Mouse (Mus musculus) mouse trophoblast stem cell (cell line): ENCODE results near the gene Gm48552.

Experiments used
- in situ Hi-C, 2 experiments: fragments of 300-500 bp; cut with MseI, MboI; formaldehyde crosslinking; loops; 2 replicates in 1 of 2; 3 replicates in 1 of 2; pipeline ENCODE4 v1.15.1; 2025

The Gm48552 gene

DNA sequence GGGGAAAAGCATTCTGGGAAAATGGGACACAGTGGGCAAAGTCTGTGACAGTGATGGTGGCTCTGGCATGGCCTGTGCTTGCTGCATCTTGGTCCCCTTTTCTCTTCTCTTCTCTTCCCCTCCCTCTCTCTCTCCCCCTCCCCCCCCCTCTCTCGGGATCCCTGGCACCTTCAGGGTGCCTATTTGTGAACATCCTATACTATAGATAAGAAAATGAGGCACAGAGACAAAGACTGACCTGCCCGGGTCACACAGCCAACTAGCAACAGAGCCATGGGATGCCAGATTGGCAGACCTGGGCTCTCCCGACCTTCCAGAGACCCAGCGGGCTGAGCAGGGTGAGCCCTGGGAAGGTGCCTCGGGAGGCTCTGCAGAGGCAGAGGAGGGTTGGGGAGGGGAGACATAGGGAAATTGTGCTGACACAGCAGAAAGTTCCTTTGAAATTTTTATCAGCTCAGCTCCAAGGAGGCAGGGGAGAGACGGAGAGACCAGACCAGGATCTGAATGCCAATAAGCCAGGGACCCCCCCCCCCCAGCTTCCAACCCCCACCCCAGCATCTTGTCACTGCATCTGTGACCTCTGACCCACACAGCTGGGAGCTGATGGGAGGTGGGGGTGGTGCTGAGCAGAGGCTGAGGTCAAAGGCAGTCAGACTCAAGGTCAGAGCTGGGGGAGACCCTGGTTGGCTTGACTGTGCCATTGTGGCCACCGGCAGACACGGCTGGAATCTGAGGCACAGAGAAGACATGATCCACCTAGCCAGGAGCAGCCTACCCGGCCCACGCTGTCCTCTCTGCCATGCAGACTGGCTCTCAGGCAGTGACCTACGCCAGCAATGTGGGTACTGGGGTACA lies 29.6 kb downstream of the Gm48552 start:
- in situ Hi-C loops, result no loop called here

DNA sequence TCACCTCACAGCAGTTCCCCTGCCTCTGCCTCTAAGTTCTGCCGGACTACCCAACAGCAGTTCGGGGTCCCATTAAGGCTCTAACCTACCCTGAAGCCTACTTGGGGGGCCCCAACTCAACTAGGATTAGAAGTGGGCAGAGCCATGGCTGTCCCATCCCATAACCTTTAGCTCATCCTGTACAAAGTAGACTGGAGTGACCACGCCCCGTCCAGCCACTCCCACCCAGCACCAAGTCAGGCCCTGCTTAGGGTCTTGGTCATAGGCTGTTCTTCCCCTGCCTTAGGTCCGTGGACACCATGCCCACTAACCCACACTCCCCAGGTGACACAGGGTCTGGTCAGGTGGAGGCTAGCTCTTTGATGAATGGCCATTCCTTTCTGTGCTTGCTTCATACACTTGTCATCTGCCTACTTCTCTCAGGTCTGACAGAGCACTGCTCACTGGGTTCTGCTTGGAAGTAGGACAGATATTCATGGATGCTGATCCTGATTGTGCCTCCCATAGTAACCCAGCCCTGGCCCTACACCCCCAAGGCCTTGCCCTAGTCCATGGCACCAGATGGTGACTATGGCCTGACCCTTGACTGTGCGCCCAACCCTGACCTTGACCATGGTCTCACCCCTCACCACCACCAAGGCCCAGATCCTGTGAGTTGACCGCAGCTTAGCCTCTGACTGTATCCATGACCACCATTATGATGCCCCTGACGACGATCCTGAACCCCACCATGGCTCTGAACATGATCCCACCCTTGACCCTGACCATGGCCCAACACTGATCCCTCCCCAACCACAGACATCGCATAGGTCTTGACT lies 30.5 kb downstream of the Gm48552 start:
- in situ Hi-C loops, result no loop called here

GRCm38 (mm10) chr10:81420191-81420767 lies 31.5 kb downstream of the Gm48552 start:
- in situ Hi-C loops, result no loop called here

- in situ Hi-C loops, result no loop called here
These were observed 32.4 kb downstream of the Gm48552 start for GRCm38 (mm10) chr10:81421041-81421796.

- in situ Hi-C loops, result no loop called here
These were observed 32.9 kb downstream of the Gm48552 start for GRCm38 (mm10) chr10:81421797-81422100.

DNA sequence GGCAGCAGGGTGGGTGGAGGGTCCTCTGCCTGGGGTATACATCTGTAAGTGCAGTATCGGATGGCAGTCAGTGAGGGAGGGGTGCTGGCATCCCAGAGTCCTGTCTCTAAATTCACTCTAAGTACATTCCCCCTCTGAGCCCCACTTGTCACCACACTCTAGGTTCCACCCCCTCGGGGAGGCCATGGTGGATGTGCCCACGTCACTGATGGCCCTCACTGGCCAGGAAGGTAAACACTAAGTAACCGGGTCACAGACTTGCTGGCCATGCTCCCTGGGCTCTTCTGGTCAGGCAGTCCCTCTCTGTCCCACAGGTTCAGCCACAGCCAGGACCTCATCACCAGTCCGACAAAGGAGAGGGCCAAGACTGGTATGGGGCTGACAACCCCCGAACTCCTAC lies 33.4 kb downstream of the Gm48552 start:
- in situ Hi-C loops, result no loop called here

DNA sequence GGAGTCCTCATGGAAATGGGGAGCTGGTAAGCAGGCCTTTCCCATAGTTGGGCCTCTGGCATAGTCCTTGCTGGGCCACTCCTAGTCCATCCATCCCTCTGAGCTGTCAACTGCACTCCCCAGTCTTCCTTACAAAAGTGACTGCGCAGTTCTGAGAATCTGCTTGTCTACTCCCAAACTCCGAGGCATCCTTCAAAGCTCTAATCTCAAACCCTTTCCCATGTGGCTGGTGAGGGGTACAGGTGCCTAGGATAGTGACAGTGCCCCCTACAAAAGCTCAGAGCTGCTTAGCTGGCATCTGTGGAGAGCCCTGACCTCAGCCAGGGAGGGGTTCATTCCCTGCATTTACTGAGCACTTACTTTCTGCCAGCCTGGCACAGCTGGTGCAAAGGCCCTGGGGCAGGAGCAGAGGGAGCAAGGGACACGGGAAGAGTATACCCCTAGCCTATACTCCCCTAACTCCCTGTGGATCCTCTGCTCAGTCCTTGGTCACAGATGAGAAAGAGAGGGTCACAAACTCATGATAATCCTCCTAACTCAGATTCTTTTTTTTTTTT lies 33.9 kb downstream of the Gm48552 start:
- in situ Hi-C loops, result no loop called here

- in situ Hi-C loops, result no loop called here
These were observed 34.9 kb downstream of the Gm48552 start for GRCm38 (mm10) chr10:81423476-81424245.

GRCm38 (mm10) chr10:81424246-81425051 lies 35.6 kb downstream of the Gm48552 start:
- in situ Hi-C loops, result no loop called here

GRCm38 (mm10) chr10:81425236-81425850 lies 36.5 kb downstream of the Gm48552 start:
- in situ Hi-C loops, result no loop called here

GRCm38 (mm10) chr10:81426081-81426671 lies 37.4 kb downstream of the Gm48552 start:
- in situ Hi-C loops, result no loop called here

DNA sequence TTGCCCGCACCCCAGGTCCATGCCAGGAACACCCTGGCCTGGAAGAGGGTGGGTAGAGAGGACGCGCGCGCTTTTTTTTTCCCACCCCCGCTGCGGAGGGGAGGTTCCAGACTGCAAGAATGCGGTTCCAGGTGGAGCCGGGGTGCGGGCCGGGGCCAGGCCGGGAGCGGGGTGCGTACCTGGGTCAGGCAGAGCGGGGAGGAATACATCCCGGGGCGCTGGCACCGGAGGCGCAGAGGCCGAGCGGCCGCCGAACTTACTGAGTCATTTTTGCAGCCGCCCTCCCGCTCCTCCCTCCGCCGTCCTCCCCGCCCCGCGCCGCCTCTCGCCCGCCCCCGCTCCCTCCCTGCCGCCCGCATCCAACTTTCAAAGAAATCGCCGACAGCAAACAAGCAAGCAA lies 38.1 kb downstream of the Gm48552 start:
- in situ Hi-C loops, result no loop called here

GRCm38 (mm10) chr10:81427327-81427726 lies 38.5 kb downstream of the Gm48552 start:
- in situ Hi-C loops, result no loop called here

GRCm38 (mm10) chr10:81427804-81428506 lies 39.1 kb downstream of the Gm48552 start:
- in situ Hi-C loops, result no loop called here

GRCm38 (mm10) chr10:81428507-81428870 lies 39.7 kb downstream of the Gm48552 start:
- in situ Hi-C loops, result no loop called here

DNA sequence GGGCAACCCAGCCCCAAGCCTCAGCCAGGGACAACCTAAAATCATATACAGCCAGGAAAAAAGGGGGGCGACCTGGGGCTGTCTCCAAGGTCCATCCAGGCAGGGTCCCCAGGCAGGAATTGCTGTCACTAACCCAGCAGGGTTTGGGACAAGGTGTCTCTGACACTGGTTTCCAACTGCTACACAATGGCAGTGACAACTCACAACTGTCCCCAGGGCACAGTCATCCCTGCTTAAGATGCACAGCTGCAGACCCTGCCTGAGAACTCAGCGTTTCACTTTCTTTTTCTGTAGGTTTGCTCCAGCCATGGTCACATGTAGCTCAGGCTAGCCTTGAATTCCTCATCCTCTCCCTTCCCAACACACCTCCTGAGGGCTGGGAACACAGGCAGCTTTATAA lies 40.3 kb downstream of the Gm48552 start:
- in situ Hi-C loops, result no loop called here

DNA sequence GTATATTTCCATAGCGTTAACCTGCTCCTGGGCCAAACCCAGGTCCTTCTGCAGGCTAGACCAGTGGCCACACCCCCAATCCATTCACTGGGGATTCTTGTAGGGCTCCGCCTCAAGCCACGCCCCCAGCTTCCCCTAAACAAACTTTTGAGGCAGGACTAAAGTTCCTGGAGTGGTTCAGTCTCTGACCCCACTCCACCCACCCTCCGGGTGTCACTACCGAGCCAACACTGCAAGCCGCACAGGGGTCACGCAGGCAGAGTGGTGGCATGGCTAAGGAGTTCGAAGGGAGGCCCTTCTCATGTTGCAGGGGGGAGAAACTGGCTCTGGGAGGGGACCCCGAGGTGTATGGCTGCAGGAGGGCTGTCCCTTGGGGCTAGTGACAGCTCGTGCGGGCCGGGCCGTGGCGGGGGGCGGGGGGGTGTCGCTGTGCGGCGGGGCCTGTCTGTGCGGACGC lies 40.8 kb downstream of the Gm48552 start:
- in situ Hi-C loops, result no loop called here

GRCm38 (mm10) chr10:81430141-81430830 lies 41.5 kb downstream of the Gm48552 start:
- in situ Hi-C loops, result no loop called here
